Comparison of ENCODE assay signal across 21 mouse cellular contexts in the genomic region with DNA sequence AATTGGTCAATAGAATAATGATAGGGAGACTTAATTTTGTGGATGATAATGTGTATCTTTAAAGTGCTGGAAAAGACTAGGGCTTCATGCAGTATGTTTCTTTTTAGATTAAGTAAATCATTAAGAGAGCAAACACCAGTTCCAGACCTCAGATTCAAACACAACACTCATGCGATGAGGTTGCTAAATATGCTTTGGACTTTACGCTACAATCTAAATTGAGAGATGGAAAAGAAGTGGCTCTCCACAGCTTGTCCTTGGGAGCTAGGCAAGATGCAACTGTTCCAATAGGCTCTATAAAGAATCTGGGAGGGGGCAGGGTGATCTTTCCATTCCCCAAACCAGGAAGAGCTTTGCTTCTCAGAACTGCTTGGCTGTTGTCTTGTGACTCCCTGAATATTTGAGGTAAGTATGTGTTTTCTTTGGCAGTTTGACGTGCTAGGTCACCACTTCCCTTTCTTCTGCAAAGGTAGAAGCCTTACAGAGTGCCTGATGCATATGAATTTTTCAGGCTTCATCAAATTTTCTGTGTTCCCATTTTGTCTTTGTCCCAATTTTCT. TPM values are rescaled to one million over a fixed set of nuclear protein-coding genes. Genes with fewer than 3 reads are reported as not detected.
DNase-seq lines count a peak whose midpoint lies in the region; ATAC-seq and TF ChIP-seq lines count a peak whose summit lies in the region.
"Had no signal": no experiment of that assay in that cellular context is flagged by ENCODE, and none has a peak within 500 bp of the region (broad histone marks: within the 10 kb centered on the region; RNA-seq: fewer than 3 reads in every experiment).

No protein-coding gene starts in this region.

- TF ChIP-seq POLR2A in kidney, adult 2 months (IDR thresholded peaks at IDR 0.05; ENCODE audit: low read depth, low read length): no peak

- peak overlapping the region; percentile 65; the same call in 1 of the 2 replicates for H3K27ac ChIP-seq in kidney, adult 2 months (ENCODE audit: insufficient read depth, low read depth, low read length)
- no peak overlapping the region for H3K27ac ChIP-seq in kidney, embryonic 15.5 days
- H3K27ac ChIP-seq: embryonic facial prominence, embryonic 10.5 days; hindbrain, embryonic 12.5 days; limb, embryonic 12.5 days; midbrain, embryonic 13.5 days had no signal

- peak; percentile 76 for DNase-seq in kidney, adult 2 months
- DNase-seq in lung, postnatal 36 days: peak; percentile 44
- no peak for DNase-seq in lung, postnatal 4 days
- DNase-seq in kidney, postnatal 14 days: peak; percentile 12
- DNase-seq in adipocyte (ENCODE audit: low spot score): no peak
- DNase-seq: adrenal gland, postnatal 36 days; cerebellum, postnatal 10 days; forebrain, postnatal 0 days; gastrocnemius, postnatal 25 days; heart, adult 2 months; lung, postnatal 10 days; thymus, adult 18-20 months; thymus, postnatal 4 days had no signal

- no peak for ATAC-seq in kidney, embryonic 15.5 days (replicated peaks; ENCODE audit: low FRiP score)
- no peak for ATAC-seq in erythroid progenitor cell, adult 5-6 weeks (replicated peaks; ENCODE audit: low FRiP score, poor library complexity, severe bottlenecking)
- ATAC-seq: forebrain, postnatal 0 days had no signal

- no peak overlapping the region for H3K4me3 ChIP-seq in kidney, adult 2 months (ENCODE audit: insufficient read depth, low read depth, low read length)
- no peak overlapping the region for H3K4me3 ChIP-seq in kidney, embryonic 15.5 days (replicated peaks)

- H3K4me1 ChIP-seq in kidney, adult 2 months (ENCODE audit: control insufficient read depth, insufficient read depth, low read length): peaks cover 20% of the 10 kb centered on the region; the same call in 1 of the 2 replicates
- H3K4me1 ChIP-seq in kidney, embryonic 15.5 days: peaks cover 27% of the 10 kb centered on the region

- WGBS in kidney, adult 2 months: 40% methylated on average over 3 of the region's 3 CpGs
- 85% methylated on average over 3 of the region's 3 CpGs for WGBS in kidney, embryonic 15.5 days

- H3K4me2 ChIP-seq in kidney, embryonic 15.5 days: no peak overlapping the region

- H3K27me3 ChIP-seq in kidney, adult 2 months (replicated peaks; ENCODE audit: control insufficient read depth, insufficient read depth, low read length): no peaks in the 10 kb centered on the region
- no peaks in the 10 kb centered on the region for H3K27me3 ChIP-seq in kidney, embryonic 15.5 days
- H3K27me3 ChIP-seq: hindbrain, embryonic 12.5 days; limb, embryonic 12.5 days; megakaryocyte, embryonic 14.5 days; midbrain, embryonic 13.5 days had no signal

- H3K9ac ChIP-seq in kidney, embryonic 15.5 days: no peak overlapping the region
- H3K9ac ChIP-seq: forebrain, postnatal 0 days; limb, embryonic 12.5 days; midbrain, embryonic 13.5 days had no signal

- H3K36me3 ChIP-seq in kidney, adult 2 months (ENCODE audit: control insufficient read depth, insufficient read depth, low read length): no peaks in the 10 kb centered on the region
- no peaks in the 10 kb centered on the region for H3K36me3 ChIP-seq in kidney, embryonic 15.5 days
- H3K36me3 ChIP-seq: embryonic facial prominence, embryonic 10.5 days; forebrain, embryonic 10.5 days; hindbrain, embryonic 12.5 days; limb, embryonic 12.5 days; midbrain, embryonic 13.5 days had no signal

- TF ChIP-seq CTCF in kidney, adult 2 months (conservative IDR thresholded peaks at IDR 0.05; ENCODE audit: insufficient read depth, insufficient read length, low read depth, low read length): no peak

- no peaks in the 10 kb centered on the region for H3K9me3 ChIP-seq in kidney, embryonic 15.5 days (replicated peaks)
- H3K9me3 ChIP-seq: embryonic facial prominence, embryonic 10.5 days; forebrain, embryonic 10.5 days; hindbrain, embryonic 12.5 days; limb, embryonic 12.5 days; megakaryocyte, embryonic 14.5 days; midbrain, embryonic 13.5 days had no signal

RNA-seq across cellular contexts. Expression of a gene that starts 1.4 kb away (rescaled TPM):
- 74.9 and 75.0 TPM in 2 replicates for polyA plus RNA-seq in kidney, adult 2 months (2012; rRNA removed)
- 33.9 and 35.1 TPM in 2 replicates for polyA plus RNA-seq in kidney, embryonic 15.5 days (2015; fragmentation: Nextera tagmentation; extraction: Ambion mirVana)
- total RNA-seq in erythroid progenitor cell, adult 5-6 weeks (2015; ENCODE audit: low replicate concordance): 5.8 and 6.7 TPM in 2 replicates
- total RNA-seq in erythroid progenitor cell, adult 5-6 weeks (2017; ENCODE audit: low replicate concordance): 1.7 and 5.8 TPM in 2 replicates

Comparison
In these comparisons a context has a peak if more than half of its experiments do, and no peak if none do; other contexts are left out.
1. DNase-seq: peak in kidney, adult 2 months (single experiment), lung, postnatal 36 days (single experiment) and kidney, postnatal 14 days (single experiment); none in lung, postnatal 4 days (0 of 2) and adipocyte (single experiment).